Mouse (Mus musculus): ENCODE measurements at regions not wholly inside any gene's neighbourhood (a gene's known extent, or its start where the extent isn't known, plus 50 kb on each side); places are given as distances from the start of the nearest gene placed in this dataset.

DNA sequence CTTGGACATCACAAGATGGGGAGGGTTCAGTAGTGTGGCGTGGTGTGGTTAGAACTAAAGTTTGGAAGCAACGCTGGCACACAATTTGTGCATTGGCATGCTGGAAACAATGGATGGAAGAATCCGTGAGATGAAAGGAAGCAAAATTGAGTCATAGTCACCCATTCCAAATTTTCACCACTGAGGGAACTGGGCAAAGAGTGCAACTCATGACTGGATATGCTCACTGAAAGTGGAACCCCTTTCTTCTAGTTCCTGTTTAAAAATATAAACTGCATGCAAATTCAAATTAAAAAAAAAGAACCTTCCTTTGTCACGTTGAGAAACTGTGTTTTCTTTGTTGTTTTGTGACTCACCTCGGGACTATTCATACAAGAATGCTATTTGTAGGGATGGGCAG lies 269.5 kb upstream of the Kcnj16 start:
- TF ChIP-seq MAFK (IDR thresholded peaks at IDR 0.05; ENCODE audit: borderline replicate concordance, low read depth, low read length) (no peak), ZC3H11A (IDR thresholded peaks at IDR 0.05; ENCODE audit: low read depth, low read length) (no peak), JUND (IDR thresholded peaks at IDR 0.05; ENCODE audit: low read depth, low read length) (no peak), HCFC1 (IDR thresholded peaks at IDR 0.05; ENCODE audit: low read depth, low read length) (no peak), MYC (IDR thresholded peaks at IDR 0.05; ENCODE audit: low read depth, low read length) (no peak), TAL1 (IDR thresholded peaks at IDR 0.05; ENCODE audit: low read length) (no peak)
